Mouse (Mus musculus): ENCODE data around the gene Olfr1440.

Olfr1440 gene

GRCm38 (mm10) chr19:12386979-12387378 is at the start of gene Olfr1440:
Gene Olfr1440, plus strand, starts transcription at chr19:12387279.
- no peak for DNase-seq

- no peak for DNase-seq
These were observed 14.1 kb upstream of the Olfr1440 start for GRCm38 (mm10) chr19:12373004-12373403.

GRCm38 (mm10) chr19:12374465-12375025 is 12.5 kb upstream of the Olfr1440 start:
- no peak for DNase-seq

- no peak for DNase-seq
These were observed 26.7 kb downstream of the Olfr1440 start for GRCm38 (mm10) chr19:12413737-12414136.

GRCm38 (mm10) chr19:12417361-12417760 is 30.3 kb downstream of the Olfr1440 start, which contains the start of gene Olfr1441:
Gene Olfr1441, plus strand, starts transcription at chr19:12417433.
- DNase-seq: no peak

- DNase-seq: no peak
These were observed 31.2 kb downstream of the Olfr1440 start for GRCm38 (mm10) chr19:12418312-12418711.

- DNase-seq: no peak
These were observed 33.5 kb downstream of the Olfr1440 start for GRCm38 (mm10) chr19:12420555-12420954.

GRCm38 (mm10) chr19:12421680-12422079 is 34.6 kb downstream of the Olfr1440 start:
- DNase-seq: no peak

GRCm38 (mm10) chr19:12427101-12427500 is 40.0 kb downstream of the Olfr1440 start:
- DNase-seq: no peak

- DNase-seq: no peak
These were observed 40.5 kb downstream of the Olfr1440 start, which contains the start of gene Pfpl for GRCm38 (mm10) chr19:12427605-12428004. Gene Pfpl, plus strand, starts transcription at chr19:12427905.

GRCm38 (mm10) chr19:12433033-12433432 is 46.0 kb downstream of the Olfr1440 start:
- DNase-seq: peak; percentile 47

GRCm38 (mm10) chr19:12435011-12435416 is 47.9 kb downstream of the Olfr1440 start:
- no peak for DNase-seq

GRCm38 (mm10) chr19:12435750-12436524 is 48.9 kb downstream of the Olfr1440 start:
- no peak for DNase-seq

- DNase-seq: no peak
These were observed 52.5 kb downstream of the Olfr1440 start for GRCm38 (mm10) chr19:12439581-12439980.

GRCm38 (mm10) chr19:12440103-12440725 is 53.1 kb downstream of the Olfr1440 start:
- DNase-seq: no peak

GRCm38 (mm10) chr19:12442560-12442959 is 55.5 kb downstream of the Olfr1440 start:
- no peak for DNase-seq

- no peak for DNase-seq
These were observed 57.9 kb downstream of the Olfr1440 start for GRCm38 (mm10) chr19:12445014-12445413.

Measured in lung, postnatal 14 days (tissue).